Mouse (Mus musculus): ENCODE measurements around the gene Uty.

DNA sequence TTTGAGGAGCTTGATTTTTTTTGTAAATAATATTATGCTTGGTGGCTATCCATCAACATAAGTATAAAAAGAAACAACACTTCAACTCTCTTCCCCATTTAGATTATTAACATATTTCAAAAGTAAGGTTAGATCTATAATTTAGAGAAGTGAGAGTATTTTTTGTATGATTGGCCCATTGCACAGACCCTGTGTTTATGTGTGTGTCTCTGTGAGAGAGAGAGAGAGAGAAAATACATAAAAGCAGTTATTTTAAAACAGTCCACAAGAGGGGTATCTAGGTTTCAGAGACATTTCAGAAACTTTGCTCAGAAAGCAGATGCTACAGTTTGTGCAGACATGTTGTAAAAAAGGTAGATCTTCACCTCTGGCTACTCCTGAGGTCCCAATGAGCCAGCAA, 48.1 kb upstream of the Uty start:
- TF ChIP-seq CTCF (IDR thresholded peaks at IDR 0.05; ENCODE audit: low read depth) (no peak), EP300 (IDR thresholded peaks at IDR 0.05; ENCODE audit: low read depth) (no peak)
